Mouse (Mus musculus): ENCODE results near the gene Gck. TPM values are rescaled to one million over a fixed set of nuclear protein-coding genes. Genes with fewer than 3 reads are reported as not detected.

Gck gene
- polyA plus RNA-seq, 1 experiment from 2014 or later, result 5.7 TPM

DNA sequence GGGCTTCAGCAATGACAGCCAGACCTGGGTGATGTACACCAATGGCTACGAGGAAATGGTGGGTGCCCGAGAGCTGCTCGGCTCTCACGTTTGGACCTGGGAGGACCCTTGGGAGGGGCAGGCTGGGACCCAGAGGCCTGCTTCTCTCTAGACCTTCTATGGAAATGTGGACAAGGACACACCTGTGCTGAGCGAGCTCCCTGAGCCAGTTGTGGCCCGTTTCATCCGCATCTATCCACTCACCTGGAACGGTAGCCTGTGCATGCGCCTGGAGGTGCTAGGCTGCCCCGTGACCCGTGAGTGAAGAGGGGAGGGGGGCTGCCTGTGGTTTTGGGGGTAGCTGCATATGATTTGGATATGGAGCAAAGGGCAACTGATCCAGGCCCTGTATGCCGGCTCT lies 81.6 kb downstream of the Gck start:
- Histone ChIP-seq H3K27me3 (peaks cover 1% of the 10 kb centered on the region; the same call in 1 of the 2 replicates), H3K27ac (replicated peaks) (no peak overlapping the region), H3K4me3 (no peak overlapping the region), H3K4me2 (no peak overlapping the region), H3K9ac (no peak overlapping the region), H3K9me3 (no peaks in the 10 kb centered on the region), H3K36me3 (peaks cover 12% of the 10 kb centered on the region; the same call in 1 of the 2 replicates), H3K4me1 (replicated peaks) (no peaks in the 10 kb centered on the region)
- ATAC-seq (ENCODE audit: low FRiP score, low read depth), result no peak
- WGBS, result 95% methylated on average over 12 of the region's 12 CpGs

DNA sequence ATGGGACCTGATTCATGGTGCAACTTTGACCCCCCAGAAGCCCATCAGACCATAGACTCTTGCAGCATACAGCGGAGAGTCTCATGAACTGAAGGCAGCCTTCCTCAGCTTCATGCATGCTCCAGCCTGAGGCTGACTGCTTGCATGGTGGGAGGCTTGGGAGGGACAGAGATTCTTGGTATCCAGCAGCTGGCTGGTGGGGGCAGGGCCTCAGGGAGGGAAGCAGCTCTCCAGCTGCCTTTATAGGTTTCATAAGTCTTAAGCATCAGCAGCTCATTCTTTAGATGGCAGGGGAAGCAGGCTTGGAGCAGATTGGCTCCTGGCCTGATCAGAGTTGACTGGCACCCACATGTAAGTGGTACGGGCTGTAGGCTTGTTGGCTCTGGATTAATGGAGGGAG lies 82.7 kb downstream of the Gck start:
- Histone ChIP-seq H3K4me2 (no peak overlapping the region), H3K36me3 (peaks cover 3% of the 10 kb centered on the region; the same call in 1 of the 2 replicates), H3K27me3 (peaks cover 12% of the 10 kb centered on the region), H3K4me3 (no peak overlapping the region), H3K27ac (replicated peaks) (no peak overlapping the region), H3K9ac (no peak overlapping the region), H3K9me3 (no peaks in the 10 kb centered on the region), H3K4me1 (replicated peaks) (peaks cover 1% of the 10 kb centered on the region; the same call in 1 of the 2 replicates)
- no peak for ATAC-seq (ENCODE audit: low FRiP score, low read depth)
- 91% methylated on average over 2 of the region's 2 CpGs for WGBS

DNA sequence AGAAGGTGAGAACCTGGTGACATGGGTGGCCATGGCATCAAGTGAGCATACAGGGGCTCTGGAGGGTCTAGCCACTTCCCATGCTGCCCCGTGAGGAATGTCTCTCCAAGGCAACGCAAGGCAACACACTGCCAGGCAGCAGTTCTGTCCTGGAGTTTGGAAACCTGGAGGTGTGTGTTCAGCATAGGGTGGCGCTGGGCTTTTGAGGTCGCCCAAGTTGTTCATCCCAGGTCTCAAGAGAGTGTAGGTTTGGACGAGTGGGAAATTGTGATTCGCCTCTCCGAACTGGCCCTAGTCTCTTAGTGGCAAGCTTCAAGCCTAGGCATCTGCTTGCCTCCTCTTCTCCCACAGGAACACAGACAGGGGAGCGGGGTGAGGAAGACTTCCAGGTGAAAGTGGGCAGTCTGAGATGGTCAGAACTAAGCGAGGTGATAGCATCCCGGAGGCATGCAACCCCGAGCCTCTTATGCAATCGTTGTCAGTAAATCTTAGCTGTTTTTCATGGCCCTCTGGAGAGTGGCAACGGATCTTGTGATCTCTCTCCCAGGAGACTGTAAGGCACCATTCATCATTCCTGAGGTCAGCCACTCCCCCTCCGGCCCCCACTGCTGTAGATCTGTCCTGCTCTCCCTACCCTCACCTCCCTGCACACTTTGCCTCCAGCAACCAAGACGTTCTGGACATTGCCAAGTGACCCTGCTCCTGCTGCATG lies 87.3 kb downstream of the Gck start:
- Histone ChIP-seq H3K9ac (no peak overlapping the region), H3K4me2 (peak overlapping the region; percentile 56), H3K27ac (replicated peaks) (no peak overlapping the region), H3K4me1 (replicated peaks) (peaks cover 15% of the 10 kb centered on the region), H3K27me3 (peaks cover 29% of the 10 kb centered on the region), H3K36me3 (no peaks in the 10 kb centered on the region), H3K4me3 (peak overlapping the region; percentile 36), H3K9me3 (no peaks in the 10 kb centered on the region)
- 19% methylated on average over 15 of the region's 15 CpGs for WGBS
- ATAC-seq (ENCODE audit: low FRiP score, low read depth), result no peak

DNA sequence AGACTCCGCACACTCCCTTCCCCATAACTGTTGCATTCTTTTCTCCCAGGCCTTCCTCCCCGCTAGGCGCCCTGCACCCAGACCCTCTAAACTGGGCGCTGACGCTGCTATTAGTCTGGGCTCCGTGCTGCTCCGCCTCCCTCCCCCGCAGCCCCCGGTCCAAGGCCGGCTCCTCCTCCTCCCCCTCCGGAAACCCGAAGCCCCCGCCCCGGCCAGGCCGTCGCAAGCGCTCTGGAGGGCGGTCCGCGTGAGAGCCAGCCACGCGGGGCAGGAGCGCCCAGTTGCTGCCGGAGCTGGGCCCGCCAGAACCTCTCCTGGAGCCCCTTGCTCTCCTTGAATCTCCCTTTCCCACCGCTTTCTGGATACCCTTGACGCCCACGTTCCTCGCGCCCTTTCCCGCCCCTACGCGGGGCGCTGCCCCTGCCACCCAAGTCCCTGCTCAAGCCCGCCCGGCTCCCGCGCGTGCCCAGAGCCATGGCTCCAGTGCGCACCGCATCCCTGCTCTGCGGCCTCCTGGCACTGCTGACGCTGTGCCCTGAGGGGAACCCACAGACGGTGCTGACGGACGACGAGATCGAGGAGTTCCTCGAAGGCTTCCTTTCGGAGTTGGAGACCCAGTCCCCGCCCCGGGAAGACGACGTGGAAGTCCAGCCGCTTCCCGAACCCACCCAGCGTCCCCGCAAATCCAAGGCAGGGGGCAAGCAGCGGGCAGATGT lies 88.0 kb downstream of the Gck start, which contains the start of gene Aebp1:
Gene Aebp1 (plus strand): TSS at position 270 of the 716 bp plus-strand sequence.
- Histone ChIP-seq H3K9ac (peak within 1 kb of the TSS; percentile 24), H3K27ac (replicated peaks) (no peak within 1 kb of the TSS), H3K4me3 (peak within 1 kb of the TSS; percentile 36), H3K36me3 (no peaks in the 10 kb centered on the region), H3K9me3 (no peaks in the 10 kb centered on the region), H3K4me2 (peak within 1 kb of the TSS; percentile 56), H3K4me1 (replicated peaks) (peaks cover 15% of the 10 kb centered on the region), H3K27me3 (peaks cover 29% of the 10 kb centered on the region)
- ATAC-seq (ENCODE audit: low FRiP score, low read depth), result peak; percentile 49; the same call in 1 of the 2 replicates
- 4% methylated on average over 58 of the region's 59 CpGs for WGBS

DNA sequence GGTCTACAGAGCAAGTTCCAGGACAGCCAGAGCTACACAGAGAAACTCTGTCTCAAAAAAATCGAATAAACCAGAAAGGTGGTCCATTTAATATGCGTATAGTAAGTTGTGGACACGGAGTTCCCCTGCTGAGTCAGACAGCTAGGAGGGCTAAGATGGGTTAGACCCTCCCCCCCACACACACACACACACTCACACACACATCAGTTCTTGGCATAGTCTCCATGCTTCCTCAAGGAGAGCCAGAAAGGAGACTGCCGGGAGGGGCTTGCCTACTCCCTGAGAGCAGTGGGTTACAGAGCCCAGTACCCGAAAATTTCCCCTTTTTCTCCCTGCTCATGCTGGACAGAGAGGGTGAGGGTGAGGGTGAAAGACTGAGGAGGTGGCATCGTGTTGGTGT lies 89.2 kb downstream of the Gck start:
- H3K4me2 ChIP-seq, result no peak overlapping the region
- peaks cover 29% of the 10 kb centered on the region for H3K27me3 ChIP-seq
- no peak overlapping the region for H3K4me3 ChIP-seq
- WGBS, result 52% methylated on average over 6 of the region's 6 CpGs
- no peak overlapping the region for H3K27ac ChIP-seq (replicated peaks)
- no peaks in the 10 kb centered on the region for H3K9me3 ChIP-seq
- H3K36me3 ChIP-seq, result no peaks in the 10 kb centered on the region
- no peak for ATAC-seq (ENCODE audit: low FRiP score, low read depth)
- H3K9ac ChIP-seq, result no peak overlapping the region
- H3K4me1 ChIP-seq (replicated peaks), result peaks cover 15% of the 10 kb centered on the region

DNA sequence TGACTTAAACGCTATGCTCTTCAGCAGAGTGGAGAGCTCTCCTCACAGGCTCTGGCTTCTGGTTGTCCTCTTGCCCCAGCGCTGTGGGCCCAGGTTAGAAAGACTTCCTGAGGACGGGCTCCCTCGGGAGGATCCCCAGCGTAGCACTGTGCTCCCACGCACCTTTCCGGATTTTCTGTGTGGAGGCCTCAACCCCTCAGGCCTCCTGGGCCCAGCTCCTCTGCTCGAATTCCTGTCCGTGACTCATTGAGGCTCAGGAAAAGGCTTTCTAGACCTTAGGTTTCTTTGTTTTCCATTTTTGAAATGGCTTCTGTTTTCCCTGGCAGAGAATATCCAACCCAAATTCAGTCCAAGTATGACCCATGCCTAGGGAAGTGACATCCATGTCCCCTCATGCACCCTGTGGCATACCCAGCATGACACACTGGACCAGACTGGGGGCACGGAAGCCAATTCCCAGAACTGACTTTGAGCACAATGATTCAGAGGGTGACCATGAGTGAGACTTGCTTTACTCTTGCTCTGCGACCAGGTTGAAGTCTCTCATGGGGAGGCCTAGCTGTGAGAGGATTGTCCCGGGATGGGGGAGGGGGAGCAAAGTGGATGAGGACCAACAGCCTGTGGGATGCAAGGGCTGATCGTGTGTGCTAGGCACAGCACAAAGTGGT lies 89.9 kb downstream of the Gck start:
- ATAC-seq (ENCODE audit: low FRiP score, low read depth), result no peak

DNA sequence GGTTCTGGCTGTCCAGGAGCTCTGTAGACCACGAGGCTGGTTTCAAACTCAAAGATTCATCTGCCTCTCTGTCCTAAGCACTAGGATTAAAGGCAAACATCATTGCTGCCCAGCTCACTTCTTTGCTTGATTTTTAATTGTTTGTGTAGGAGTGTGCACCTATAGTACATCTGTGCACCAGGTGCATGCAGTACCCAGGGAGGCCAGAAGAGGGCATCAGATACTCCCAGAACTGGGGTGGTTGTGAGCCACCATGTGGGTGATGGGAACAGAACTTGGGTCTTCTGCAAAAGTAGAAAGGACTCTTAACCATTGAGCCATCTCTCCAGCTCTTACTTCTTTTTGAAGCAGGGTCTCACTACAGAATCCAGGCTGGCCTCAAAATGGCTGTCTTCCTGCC lies 91.2 kb downstream of the Gck start:
- H3K36me3 ChIP-seq, result no peaks in the 10 kb centered on the region
- WGBS, result 72% methylated on average over 1 of the region's 1 CpGs
- H3K4me3 ChIP-seq, result no peak overlapping the region
- H3K4me1 ChIP-seq (replicated peaks), result peaks cover 15% of the 10 kb centered on the region
- no peaks in the 10 kb centered on the region for H3K9me3 ChIP-seq
- no peak for ATAC-seq (ENCODE audit: low FRiP score, low read depth)
- no peak overlapping the region for H3K9ac ChIP-seq
- no peak overlapping the region for H3K4me2 ChIP-seq
- H3K27ac ChIP-seq (replicated peaks), result no peak overlapping the region
- H3K27me3 ChIP-seq, result peaks cover 29% of the 10 kb centered on the region

More for the DNA sequence above, 89.9 kb downstream of the Gck start:
- peaks cover 15% of the 10 kb centered on the region for H3K4me1 ChIP-seq (replicated peaks)
- no peak overlapping the region for H3K4me3 ChIP-seq
- H3K4me2 ChIP-seq, result no peak overlapping the region
- no peaks in the 10 kb centered on the region for H3K36me3 ChIP-seq
- no peaks in the 10 kb centered on the region for H3K9me3 ChIP-seq
- peaks cover 29% of the 10 kb centered on the region for H3K27me3 ChIP-seq
- WGBS, result 88% methylated on average over 13 of the region's 13 CpGs
- H3K27ac ChIP-seq (replicated peaks), result no peak overlapping the region
- no peak overlapping the region for H3K9ac ChIP-seq

DNA sequence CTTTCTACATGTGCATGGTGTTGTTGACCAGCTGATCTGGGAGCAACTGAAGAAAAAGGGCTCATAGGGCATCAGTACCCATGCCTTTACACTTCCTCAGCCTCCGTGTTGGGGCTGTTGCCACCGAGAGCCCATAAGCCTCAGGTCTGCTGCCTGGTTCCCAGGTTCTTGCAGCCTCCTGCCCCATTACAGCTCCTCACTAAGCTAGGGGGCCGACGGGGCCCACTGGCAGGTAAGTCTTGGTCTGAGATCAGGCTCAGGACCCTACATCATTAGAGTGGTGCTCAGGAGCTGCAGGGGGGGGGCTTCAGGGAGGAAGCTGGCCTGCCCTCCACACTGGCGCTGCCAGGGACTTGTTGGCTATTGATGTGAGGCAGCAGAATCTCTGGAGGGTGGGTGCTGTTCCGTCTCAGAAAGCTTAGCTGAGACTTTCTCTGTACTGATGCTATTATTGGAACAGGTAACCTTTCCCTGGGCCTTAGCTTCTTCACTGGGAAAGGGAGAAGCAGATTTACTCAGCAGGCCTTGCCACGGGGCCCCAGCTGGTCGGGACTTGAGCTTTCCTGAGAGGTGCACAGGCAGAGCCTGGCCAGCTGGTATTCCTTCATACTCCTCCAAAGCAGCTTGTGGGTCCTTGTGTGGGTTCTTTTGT lies 93.3 kb downstream of the Gck start:
- H3K27ac ChIP-seq (replicated peaks), result no peak overlapping the region
- peaks cover 8% of the 10 kb centered on the region for H3K4me1 ChIP-seq (replicated peaks)
- H3K4me2 ChIP-seq, result no peak overlapping the region
- no peaks in the 10 kb centered on the region for H3K36me3 ChIP-seq
- no peak for ATAC-seq (ENCODE audit: low FRiP score, low read depth)
- peaks cover 11% of the 10 kb centered on the region for H3K27me3 ChIP-seq
- H3K4me3 ChIP-seq, result no peak overlapping the region
- H3K9me3 ChIP-seq, result no peaks in the 10 kb centered on the region
- WGBS, result 76% methylated on average over 8 of the region's 8 CpGs
- no peak overlapping the region for H3K9ac ChIP-seq

DNA sequence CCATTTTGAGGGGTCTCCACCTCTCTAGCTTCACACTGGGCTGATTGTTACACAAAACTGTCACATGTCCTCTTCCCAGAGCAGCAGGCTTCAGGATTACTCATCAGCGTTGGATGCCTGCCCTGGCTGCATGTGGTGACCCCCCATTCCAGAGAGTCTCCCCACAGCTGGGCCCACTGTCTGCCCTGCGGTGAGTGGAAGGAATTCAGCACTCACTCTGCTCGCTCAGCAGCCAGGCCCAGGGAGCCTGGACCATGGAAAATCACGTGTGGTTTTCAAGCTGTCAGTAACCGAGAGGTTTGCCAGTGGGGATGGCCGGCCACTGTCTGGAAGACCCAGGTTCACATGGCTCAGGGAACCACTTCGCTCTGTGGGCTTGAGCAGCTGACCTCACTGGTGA lies 94.0 kb downstream of the Gck start:
- 29% methylated on average over 7 of the region's 7 CpGs for WGBS
- no peaks in the 10 kb centered on the region for H3K9me3 ChIP-seq
- peaks cover 2% of the 10 kb centered on the region; the same call in 1 of the 2 replicates for H3K4me1 ChIP-seq (replicated peaks)
- peaks cover 4% of the 10 kb centered on the region for H3K27me3 ChIP-seq
- H3K27ac ChIP-seq (replicated peaks), result 0 out of 2 replicates have a peak overlapping the region, but pooled peaks have one; percentile 26
- no peak overlapping the region for H3K9ac ChIP-seq
- H3K4me2 ChIP-seq, result no peak overlapping the region
- no peaks in the 10 kb centered on the region for H3K36me3 ChIP-seq
- ATAC-seq (ENCODE audit: low FRiP score, low read depth), result peak; percentile 48; the same call in 1 of the 2 replicates
- no peak overlapping the region for H3K4me3 ChIP-seq

DNA sequence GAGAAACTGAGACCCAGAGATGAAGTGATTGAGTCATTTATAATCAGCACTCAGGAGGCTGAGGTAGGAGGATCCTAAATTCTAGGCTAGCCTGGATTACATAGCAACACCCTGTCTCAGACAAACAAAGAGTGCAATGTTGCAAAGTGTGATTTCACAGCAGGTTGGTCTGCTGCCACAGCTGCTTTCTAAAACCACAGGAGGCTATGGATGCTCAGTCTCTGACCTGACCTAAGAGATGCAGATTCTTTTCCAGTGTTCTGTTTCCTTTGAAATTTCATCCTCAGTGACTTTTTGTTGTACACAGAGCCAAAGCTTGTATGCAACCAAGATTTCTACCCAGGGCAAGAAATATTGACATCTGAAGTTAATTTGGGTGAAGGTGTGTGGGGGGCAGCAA lies 94.4 kb downstream of the Gck start:
- Histone ChIP-seq H3K9ac (no peak overlapping the region), H3K4me2 (no peak overlapping the region), H3K27ac (replicated peaks) (0 out of 2 replicates have a peak overlapping the region, but pooled peaks have one; percentile 26), H3K4me3 (no peak overlapping the region), H3K27me3 (no peaks in the 10 kb centered on the region), H3K36me3 (no peaks in the 10 kb centered on the region), H3K9me3 (no peaks in the 10 kb centered on the region), H3K4me1 (replicated peaks) (no peaks in the 10 kb centered on the region)
- ATAC-seq (ENCODE audit: low FRiP score, low read depth), result no peak

DNA sequence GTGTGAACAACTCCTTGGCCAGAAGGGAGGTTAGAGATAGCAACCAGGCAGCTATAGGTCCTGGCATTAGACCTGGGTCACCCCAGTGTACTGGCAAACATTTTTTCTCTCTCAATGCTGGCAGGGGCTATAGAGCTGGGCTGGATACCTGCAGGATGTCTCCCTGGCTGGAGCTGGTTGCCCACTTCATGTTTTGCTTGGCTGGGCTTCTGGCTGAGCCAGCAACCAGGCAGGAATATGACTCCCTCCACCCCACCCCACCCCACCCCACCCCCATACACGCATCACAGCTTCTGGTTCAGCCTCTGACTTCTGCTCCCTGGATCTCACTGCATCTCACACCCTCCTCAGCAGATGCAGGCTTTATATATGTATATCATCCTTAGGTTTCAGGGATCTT lies 97.6 kb downstream of the Gck start:
- H3K4me2 ChIP-seq, result no peak overlapping the region
- WGBS, result 47% methylated on average over 1 of the region's 1 CpGs
- H3K9ac ChIP-seq, result no peak overlapping the region
- H3K36me3 ChIP-seq, result no peaks in the 10 kb centered on the region
- H3K4me1 ChIP-seq (replicated peaks), result no peaks in the 10 kb centered on the region
- no peaks in the 10 kb centered on the region for H3K27me3 ChIP-seq
- no peaks in the 10 kb centered on the region for H3K9me3 ChIP-seq
- H3K27ac ChIP-seq (replicated peaks), result no peak overlapping the region
- no peak for ATAC-seq (ENCODE audit: low FRiP score, low read depth)
- H3K4me3 ChIP-seq, result no peak overlapping the region
